Mouse (Mus musculus): ENCODE data around the gene Olfr741. TPM values are rescaled to one million over a fixed set of nuclear protein-coding genes. Genes with fewer than 3 reads are reported as not detected.

The Olfr741 gene
- not detected in 2 replicates for total RNA-seq (2012; rRNA removed)

- Histone ChIP-seq H3K4me1 (ENCODE audit: control insufficient read depth in 2 of 2, insufficient read depth in 2 of 2, low read length in 2 of 2, poor library complexity in 1 of 2) (no peaks in the 10 kb centered on the region), H3K27ac (ENCODE audit: insufficient read depth, low read depth, low read length, poor library complexity, severe bottlenecking) (no peak within 1 kb of the TSS), H3K9ac (ENCODE audit: insufficient read depth, low read depth, low read length, poor library complexity, severe bottlenecking) (no peak within 1 kb of the TSS), H3K4me3 (ENCODE audit: insufficient read depth in 1 of 2, low read depth in 1 of 2, low read length in 2 of 2, poor library complexity in 1 of 2, severe bottlenecking in 1 of 2) (no peak within 1 kb of the TSS), H3K9me3 (ENCODE audit: control insufficient read depth, insufficient read depth, low read depth, low read length) (no peaks in the 10 kb centered on the region), H3K36me3 (ENCODE audit: control insufficient read depth, insufficient read depth, low read length, poor library complexity, severe bottlenecking) (no peaks in the 10 kb centered on the region)
- in situ Hi-C loops (cut with MboI; ENCODE audit: low sequenced_read_pairs in 2 of 2, unreplicated experiment in 2 of 2): no loop called here
- TF ChIP-seq MAFK (IDR thresholded peaks at IDR 0.05; ENCODE audit: insufficient read depth, low read depth, low read length) (no peak), CHD2 (IDR thresholded peaks at IDR 0.05; ENCODE audit: low read depth, low read length) (no peak), ZC3H11A (IDR thresholded peaks at IDR 0.05; ENCODE audit: borderline replicate concordance, low read depth, low read length) (no peak), ZNF384 (IDR thresholded peaks at IDR 0.05; ENCODE audit: low read depth, low read length) (no peak), HCFC1 (IDR thresholded peaks at IDR 0.05; ENCODE audit: borderline replicate concordance, insufficient read depth, low read length) (no peak)
- DNase-seq (ENCODE audit: low read depth, low spot score): no peak
These were observed at the start of gene Olfr741 for GRCm38 (mm10) chr14:50472438-50472837. Gene Olfr741, plus strand, starts transcription at chr14:50472738.

GRCm38 (mm10) chr14:50445245-50445644 lies 27.3 kb upstream of the Olfr741 start, which contains the start of gene Olfr740:
Gene Olfr740, plus strand, starts transcription at chr14:50445545.
- Histone ChIP-seq H3K9ac (ENCODE audit: insufficient read depth, low read depth, low read length, poor library complexity, severe bottlenecking) (no peak within 1 kb of the TSS), H3K9me3 (ENCODE audit: control insufficient read depth, insufficient read depth, low read depth, low read length) (no peaks in the 10 kb centered on the region), H3K4me1 (ENCODE audit: control insufficient read depth in 2 of 2, insufficient read depth in 2 of 2, low read length in 2 of 2, poor library complexity in 1 of 2) (no peaks in the 10 kb centered on the region), H3K4me3 (ENCODE audit: insufficient read depth in 1 of 2, low read depth in 1 of 2, low read length in 2 of 2, poor library complexity in 1 of 2, severe bottlenecking in 1 of 2) (no peak within 1 kb of the TSS), H3K27ac (ENCODE audit: insufficient read depth, low read depth, low read length, poor library complexity, severe bottlenecking) (no peak within 1 kb of the TSS), H3K36me3 (ENCODE audit: control insufficient read depth, insufficient read depth, low read length, poor library complexity, severe bottlenecking) (no peaks in the 10 kb centered on the region)
- TF ChIP-seq HCFC1 (IDR thresholded peaks at IDR 0.05; ENCODE audit: borderline replicate concordance, insufficient read depth, low read length): no peak
- TF ChIP-seq CHD2 (IDR thresholded peaks at IDR 0.05; ENCODE audit: low read depth, low read length): no peak
- no peak for TF ChIP-seq ZNF384 (IDR thresholded peaks at IDR 0.05; ENCODE audit: low read depth, low read length)
- no peak for TF ChIP-seq MAFK (IDR thresholded peaks at IDR 0.05; ENCODE audit: insufficient read depth, low read depth, low read length)
- no peak for TF ChIP-seq ZC3H11A (IDR thresholded peaks at IDR 0.05; ENCODE audit: borderline replicate concordance, low read depth, low read length)
- in situ Hi-C loops (cut with MboI; ENCODE audit: low sequenced_read_pairs in 2 of 2, unreplicated experiment in 2 of 2): no loop called here
- DNase-seq (ENCODE audit: low read depth, low spot score): no peak

- Histone ChIP-seq H3K36me3 (ENCODE audit: control insufficient read depth, insufficient read depth, low read length, poor library complexity, severe bottlenecking) (no peaks in the 10 kb centered on the region), H3K9ac (ENCODE audit: insufficient read depth, low read depth, low read length, poor library complexity, severe bottlenecking) (no peak overlapping the region), H3K27ac (ENCODE audit: insufficient read depth, low read depth, low read length, poor library complexity, severe bottlenecking) (no peak overlapping the region), H3K9me3 (ENCODE audit: control insufficient read depth, insufficient read depth, low read depth, low read length) (no peaks in the 10 kb centered on the region), H3K4me3 (ENCODE audit: insufficient read depth in 1 of 2, low read depth in 1 of 2, low read length in 2 of 2, poor library complexity in 1 of 2, severe bottlenecking in 1 of 2) (no peak overlapping the region), H3K4me1 (ENCODE audit: control insufficient read depth in 2 of 2, insufficient read depth in 2 of 2, low read length in 2 of 2, poor library complexity in 1 of 2) (no peaks in the 10 kb centered on the region)
- no peak for DNase-seq (ENCODE audit: low read depth, low spot score)
- no peak for TF ChIP-seq HCFC1 (IDR thresholded peaks at IDR 0.05; ENCODE audit: borderline replicate concordance, insufficient read depth, low read length)
- TF ChIP-seq ZNF384 (IDR thresholded peaks at IDR 0.05; ENCODE audit: low read depth, low read length): no peak
- TF ChIP-seq MAFK (IDR thresholded peaks at IDR 0.05; ENCODE audit: insufficient read depth, low read depth, low read length): no peak
- TF ChIP-seq ZC3H11A (IDR thresholded peaks at IDR 0.05; ENCODE audit: borderline replicate concordance, low read depth, low read length): no peak
- no peak for TF ChIP-seq CHD2 (IDR thresholded peaks at IDR 0.05; ENCODE audit: low read depth, low read length)
- in situ Hi-C loops (cut with MboI; ENCODE audit: low sequenced_read_pairs in 2 of 2, unreplicated experiment in 2 of 2): no loop called here
These were observed 5.9 kb downstream of the Olfr741 start for GRCm38 (mm10) chr14:50478406-50478805.

- Histone ChIP-seq H3K36me3 (ENCODE audit: control insufficient read depth, insufficient read depth, low read length, poor library complexity, severe bottlenecking) (no peaks in the 10 kb centered on the region), H3K9ac (ENCODE audit: insufficient read depth, low read depth, low read length, poor library complexity, severe bottlenecking) (no peak within 1 kb of the TSS), H3K4me3 (ENCODE audit: insufficient read depth in 1 of 2, low read depth in 1 of 2, low read length in 2 of 2, poor library complexity in 1 of 2, severe bottlenecking in 1 of 2) (no peak within 1 kb of the TSS), H3K9me3 (ENCODE audit: control insufficient read depth, insufficient read depth, low read depth, low read length) (no peaks in the 10 kb centered on the region), H3K27ac (ENCODE audit: insufficient read depth, low read depth, low read length, poor library complexity, severe bottlenecking) (no peak within 1 kb of the TSS), H3K4me1 (ENCODE audit: control insufficient read depth in 2 of 2, insufficient read depth in 2 of 2, low read length in 2 of 2, poor library complexity in 1 of 2) (no peaks in the 10 kb centered on the region)
- TF ChIP-seq ZNF384 (IDR thresholded peaks at IDR 0.05; ENCODE audit: low read depth, low read length): no peak
- TF ChIP-seq MAFK (IDR thresholded peaks at IDR 0.05; ENCODE audit: insufficient read depth, low read depth, low read length): no peak
- TF ChIP-seq HCFC1 (IDR thresholded peaks at IDR 0.05; ENCODE audit: borderline replicate concordance, insufficient read depth, low read length): no peak
- TF ChIP-seq CHD2 (IDR thresholded peaks at IDR 0.05; ENCODE audit: low read depth, low read length): no peak
- no peak for TF ChIP-seq ZC3H11A (IDR thresholded peaks at IDR 0.05; ENCODE audit: borderline replicate concordance, low read depth, low read length)
- in situ Hi-C loops (cut with MboI; ENCODE audit: low sequenced_read_pairs in 2 of 2, unreplicated experiment in 2 of 2): no loop called here
- DNase-seq (ENCODE audit: low read depth, low spot score): no peak
These were observed 30.8 kb downstream of the Olfr741 start, which contains the start of gene Olfr742 for GRCm38 (mm10) chr14:50503300-50503699. Gene Olfr742, plus strand, starts transcription at chr14:50503600.

GRCm38 (mm10) chr14:50521539-50521938 lies 49.0 kb downstream of the Olfr741 start, which contains the start of gene Olfr743:
Gene Olfr743, plus strand, starts transcription at chr14:50521839.
- Histone ChIP-seq H3K9me3 (ENCODE audit: control insufficient read depth, insufficient read depth, low read depth, low read length) (no peaks in the 10 kb centered on the region), H3K9ac (ENCODE audit: insufficient read depth, low read depth, low read length, poor library complexity, severe bottlenecking) (no peak within 1 kb of the TSS), H3K36me3 (ENCODE audit: control insufficient read depth, insufficient read depth, low read length, poor library complexity, severe bottlenecking) (no peaks in the 10 kb centered on the region), H3K27ac (ENCODE audit: insufficient read depth, low read depth, low read length, poor library complexity, severe bottlenecking) (no peak within 1 kb of the TSS), H3K4me3 (ENCODE audit: insufficient read depth in 1 of 2, low read depth in 1 of 2, low read length in 2 of 2, poor library complexity in 1 of 2, severe bottlenecking in 1 of 2) (no peak within 1 kb of the TSS), H3K4me1 (ENCODE audit: control insufficient read depth in 2 of 2, insufficient read depth in 2 of 2, low read length in 2 of 2, poor library complexity in 1 of 2) (no peaks in the 10 kb centered on the region)
- in situ Hi-C loops (cut with MboI; ENCODE audit: low sequenced_read_pairs in 2 of 2, unreplicated experiment in 2 of 2): no loop called here
- TF ChIP-seq ZC3H11A (IDR thresholded peaks at IDR 0.05; ENCODE audit: borderline replicate concordance, low read depth, low read length): no peak
- no peak for DNase-seq (ENCODE audit: low read depth, low spot score)

Other genes with a start within 250 kb of the Olfr741 start
- gene Olfr731, start 230.9 kb upstream of the Olfr741 start, total RNA-seq (2012; rRNA removed): not detected in 2 replicates
- not detected in 2 replicates for gene Olfr732, start 188.5 kb upstream of the Olfr741 start, total RNA-seq (2012; rRNA removed)
- not detected in 2 replicates for gene Olfr733, start 171.2 kb upstream of the Olfr741 start, total RNA-seq (2012; rRNA removed)
- not detected in 2 replicates for gene Olfr734, start 146.0 kb upstream of the Olfr741 start, total RNA-seq (2012; rRNA removed)
- not detected in 2 replicates for gene Olfr735, start 123.9 kb upstream of the Olfr741 start, total RNA-seq (2012; rRNA removed)
- not detected in 2 replicates for gene Tlr11, start 114.8 kb upstream of the Olfr741 start, total RNA-seq (2012; rRNA removed)
- not detected in 2 replicates for gene Olfr736, start 91.6 kb upstream of the Olfr741 start, total RNA-seq (2012; rRNA removed)
- gene Olfr738, start 65.2 kb upstream of the Olfr741 start, total RNA-seq (2012; rRNA removed): not detected in 2 replicates
- not detected in 2 replicates for gene Olfr739, start 54.1 kb upstream of the Olfr741 start, total RNA-seq (2012; rRNA removed)
- not detected in 2 replicates for gene Olfr740, start 27.2 kb upstream of the Olfr741 start, total RNA-seq (2012; rRNA removed)
- not detected in 2 replicates for gene Olfr742, start 30.9 kb downstream of the Olfr741 start, total RNA-seq (2012; rRNA removed)
- not detected in 2 replicates for gene Olfr743, start 49.1 kb downstream of the Olfr741 start, total RNA-seq (2012; rRNA removed)
- not detected in 2 replicates for gene Olfr744, start 142.1 kb downstream of the Olfr741 start, total RNA-seq (2012; rRNA removed)
- gene Olfr745, start 166.7 kb downstream of the Olfr741 start, total RNA-seq (2012; rRNA removed): not detected in 2 replicates
- not detected in 2 replicates for gene Olfr746, start 174.3 kb downstream of the Olfr741 start, total RNA-seq (2012; rRNA removed)
- gene Olfr747, start 220.5 kb downstream of the Olfr741 start, total RNA-seq (2012; rRNA removed): not detected in 2 replicates
- gene Olfr748, start 234.6 kb downstream of the Olfr741 start, total RNA-seq (2012; rRNA removed): not detected in 2 replicates